Mouse (Mus musculus) lung, postnatal 0 days (tissue): ENCODE measurements around the gene Cnot4.

ENCODE experiments used
- CTCF ChIP-seq: IDR thresholded peaks from 2 replicates; pipeline ENCODE4 v1.5.1; 2016; ENCODE audit warnings: antibody characterized with exemption, mild to moderate bottlenecking
- EP300 ChIP-seq: IDR thresholded peaks from 2 replicates; pipeline ENCODE4 v1.6.1; 2016; ENCODE audit warnings: antibody characterized with exemption, mild to moderate bottlenecking, control low read depth

- no peak for TF ChIP-seq CTCF
- TF ChIP-seq EP300: no peak
Observed at GRCm38 (mm10) chr6:34987085-34987645, 146.4 kb downstream of the Cnot4 start.
